9 mouse cellular contexts compared by ENCODE assay signal in genomic region chr13:59704562-59704961, GRCm38 (mm10). TPM values are rescaled to one million over a fixed set of nuclear protein-coding genes. Genes with fewer than 3 reads are reported as not detected.
A peak's percentile ranks its signal among the peaks of the same experiment; 100 is the strongest.
DNase-seq lines count a peak whose midpoint lies in the region; ATAC-seq and TF ChIP-seq lines count a peak whose summit lies in the region.
"Had no signal": no experiment of that assay in that cellular context is flagged by ENCODE, and none has a peak within 500 bp of the region (broad histone marks: within the 10 kb centered on the region; RNA-seq: fewer than 3 reads in every experiment).

No protein-coding gene starts in this region.

- H3K27ac ChIP-seq in forebrain, embryonic 13.5 days: peak overlapping the region; percentile 6; the same call in 1 of the 2 replicates
- no peak overlapping the region for H3K27ac ChIP-seq in forebrain, embryonic 10.5 days
- no peak overlapping the region for H3K27ac ChIP-seq in spleen, adult 2 months (ENCODE audit: insufficient read depth, low read length)

- TF ChIP-seq POLR2A in spleen, adult 2 months (IDR thresholded peaks at IDR 0.05; ENCODE audit: low read depth, low read length): no peak

- H3K4me2 ChIP-seq in forebrain, embryonic 13.5 days: no peak overlapping the region

- 58% methylated on average over 12 of the region's 12 CpGs for WGBS in forebrain, embryonic 13.5 days
- WGBS in forebrain, embryonic 10.5 days: 65% methylated on average over 12 of the region's 12 CpGs
- WGBS in spleen, adult 2 months: 9% methylated on average over 12 of the region's 12 CpGs

- peak; percentile 19; the same call in 1 of the 2 replicates for ATAC-seq in forebrain, embryonic 13.5 days

- DNase-seq in forebrain, embryonic 10.5 days (ENCODE audit: extremely low spot score, low spot score): no peak
- peak in 1 of 2 experiments; percentile 35 for DNase-seq in spleen, adult 2 months (ENCODE audit: low read depth in 1 of 2, low spot score in 2 of 2)
- DNase-seq in spleen, postnatal 14 days (ENCODE audit: low spot score in 2 of 2): no peak
- DNase-seq in kidney, adult 9 months: peak; percentile 53
- DNase-seq in lung, postnatal 4 days: peak; percentile 53 to 64
- DNase-seq in urinary bladder, adult 2 months (ENCODE audit: low spot score): no peak
- DNase-seq in spleen, postnatal 10 days (ENCODE audit: low spot score in 2 of 2): no peak

- H3K4me1 ChIP-seq in forebrain, embryonic 13.5 days: no peaks in the 10 kb centered on the region
- peaks cover 14% of the 10 kb centered on the region for H3K4me1 ChIP-seq in forebrain, embryonic 10.5 days
- peaks cover 8% of the 10 kb centered on the region; the same call in 1 of the 2 replicates for H3K4me1 ChIP-seq in spleen, adult 2 months (ENCODE audit: control insufficient read depth, insufficient read depth, insufficient read length)

- H3K9me3 ChIP-seq in forebrain, embryonic 13.5 days (replicated peaks): no peaks in the 10 kb centered on the region
- no peaks in the 10 kb centered on the region for H3K9me3 ChIP-seq in forebrain, embryonic 10.5 days

- H3K27me3 ChIP-seq in forebrain, embryonic 13.5 days: no peaks in the 10 kb centered on the region
- peaks cover 12% of the 10 kb centered on the region; the same call in 1 of the 2 replicates for H3K27me3 ChIP-seq in forebrain, embryonic 10.5 days (ENCODE audit: poor library complexity, severe bottlenecking)
- no peaks in the 10 kb centered on the region for H3K27me3 ChIP-seq in spleen, adult 2 months (ENCODE audit: control insufficient read depth, insufficient read depth, low read length)

- H3K9ac ChIP-seq in forebrain, embryonic 13.5 days: peak overlapping the region; percentile 26; the same call in 1 of the 2 replicates

- no peaks in the 10 kb centered on the region for H3K36me3 ChIP-seq in forebrain, embryonic 13.5 days (ENCODE audit: poor library complexity, severe bottlenecking)
- no peaks in the 10 kb centered on the region for H3K36me3 ChIP-seq in forebrain, embryonic 10.5 days (replicated peaks)
- no peaks in the 10 kb centered on the region for H3K36me3 ChIP-seq in spleen, adult 2 months (ENCODE audit: control insufficient read depth, insufficient read depth, low read length)

- no peak for TF ChIP-seq CTCF in spleen, adult 2 months (IDR thresholded peaks at IDR 0.05; ENCODE audit: extremely low read depth, insufficient read depth, insufficient read length, insufficient replicate concordance)

- H3K4me3 ChIP-seq in forebrain, embryonic 13.5 days: no peak overlapping the region
- no peak overlapping the region for H3K4me3 ChIP-seq in forebrain, embryonic 10.5 days
- H3K4me3 ChIP-seq in spleen, adult 2 months (ENCODE audit: extremely low read depth, insufficient read depth, insufficient read length): 0 out of 2 replicates have a peak overlapping the region, but pooled peaks have one; percentile 4
- H3K4me3 ChIP-seq: myocyte had no signal

RNA-seq across cellular contexts. Expression of gene Spata31d1a, which starts 5.6 kb away (rescaled TPM):
- polyA plus RNA-seq in forebrain, embryonic 13.5 days (2015; fragmentation: Nextera tagmentation; extraction: Ambion mirVana): 0.05 TPM in 1 of 2 replicates, not detected in the other
- 0.04 and 0.05 TPM in 2 replicates for polyA plus RNA-seq in forebrain, embryonic 10.5 days (2016; fragmentation: Nextera tagmentation; extraction: Ambion mirVana)
- not detected in 2 replicates for polyA plus RNA-seq in spleen, adult 2 months (2012; rRNA removed)
- not detected in 2 replicates for polyA plus RNA-seq in urinary bladder, adult 2 months (2012; rRNA removed)
- polyA plus RNA-seq: myocyte had no signal

RNA-seq across cellular contexts. Expression of gene Spata31d1b, which starts 7.5 kb away (rescaled TPM):
- polyA plus RNA-seq in forebrain, embryonic 13.5 days (2015; fragmentation: Nextera tagmentation; extraction: Ambion mirVana): not detected in 2 replicates
- polyA plus RNA-seq in forebrain, embryonic 10.5 days (2016; fragmentation: Nextera tagmentation; extraction: Ambion mirVana): 0.04 TPM in 1 of 2 replicates, not detected in the other
- not detected in 2 replicates for polyA plus RNA-seq in spleen, adult 2 months (2012; rRNA removed)
- not detected in 2 replicates for polyA plus RNA-seq in urinary bladder, adult 2 months (2012; rRNA removed)
- polyA plus RNA-seq: myocyte had no signal

RNA-seq across cellular contexts. Expression of gene 4921517D22Rik, which starts 10.7 kb away (rescaled TPM):
- polyA plus RNA-seq in forebrain, embryonic 13.5 days (2015; fragmentation: Nextera tagmentation; extraction: Ambion mirVana): not detected in 2 replicates
- not detected in 2 replicates for polyA plus RNA-seq in forebrain, embryonic 10.5 days (2016; fragmentation: Nextera tagmentation; extraction: Ambion mirVana)
- not detected in 2 replicates for polyA plus RNA-seq in spleen, adult 2 months (2012; rRNA removed)
- not detected in 2 replicates for polyA plus RNA-seq in urinary bladder, adult 2 months (2012; rRNA removed)
- polyA plus RNA-seq: myocyte had no signal

RNA-seq across cellular contexts. Expression of gene Spata31d1d, which starts 27.0 kb away (rescaled TPM):
- polyA plus RNA-seq in forebrain, embryonic 13.5 days (2015; fragmentation: Nextera tagmentation; extraction: Ambion mirVana): not detected in 2 replicates
- polyA plus RNA-seq in forebrain, embryonic 10.5 days (2016; fragmentation: Nextera tagmentation; extraction: Ambion mirVana): not detected in 2 replicates
- polyA plus RNA-seq in spleen, adult 2 months (2012; rRNA removed): not detected in 2 replicates
- not detected in 2 replicates for polyA plus RNA-seq in urinary bladder, adult 2 months (2012; rRNA removed)
- polyA plus RNA-seq: myocyte had no signal

RNA-seq across cellular contexts. Expression of gene Golm1, which starts 29.0 kb away (rescaled TPM):
- 76.4 and 80.6 TPM in 2 replicates for polyA plus RNA-seq in forebrain, embryonic 13.5 days (2015; fragmentation: Nextera tagmentation; extraction: Ambion mirVana)
- polyA plus RNA-seq in forebrain, embryonic 10.5 days (2016; fragmentation: Nextera tagmentation; extraction: Ambion mirVana): 142 and 154 TPM in 2 replicates
- 6.1 and 6.6 TPM in 2 replicates for polyA plus RNA-seq in spleen, adult 2 months (2012; rRNA removed)
- polyA plus RNA-seq in urinary bladder, adult 2 months (2012; rRNA removed): 8.8 and 10.1 TPM in 2 replicates

Comparison
In these comparisons a context has a peak if more than half of its experiments do, and no peak if none do; other contexts are left out.
1. DNase-seq: peak in kidney, adult 9 months (single experiment) and lung, postnatal 4 days (2 of 2); none in forebrain, embryonic 10.5 days (single experiment), spleen, postnatal 14 days (0 of 2), urinary bladder, adult 2 months (single experiment) and spleen, postnatal 10 days (0 of 2).